Mouse (Mus musculus) kidney, postnatal 36 days (tissue): Measurements from ENCODE around the gene Gprc5d.

Source experiments
- DNase-seq, 2 experiments: peaks; one replicate each; pipeline ENCODE4 v3.0.0; 2021 to 2022; ENCODE audit warnings: mixed read lengths in 2 of 2

The Gprc5d gene

DNA sequence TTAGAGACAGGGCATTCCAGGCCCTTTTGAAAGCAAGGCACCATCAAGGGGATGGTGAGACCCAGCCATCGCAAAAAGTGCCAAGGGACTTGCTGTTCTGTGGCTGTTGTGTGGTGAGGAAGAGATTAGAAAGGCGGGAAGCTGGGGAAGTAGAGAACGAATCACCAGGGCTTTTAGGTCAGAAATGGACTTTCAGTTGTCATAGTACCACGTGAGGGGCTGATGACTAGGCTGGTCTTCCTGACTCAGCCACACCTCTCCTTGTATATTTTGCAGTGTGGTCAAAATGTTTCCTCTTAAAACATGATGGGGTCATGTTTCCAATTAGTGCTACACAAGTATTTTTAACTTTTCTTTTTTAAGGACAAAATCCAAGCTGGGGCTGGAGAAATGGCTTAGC lies 17.7 kb upstream of the Gprc5d start:
- DNase-seq = no peak

DNA sequence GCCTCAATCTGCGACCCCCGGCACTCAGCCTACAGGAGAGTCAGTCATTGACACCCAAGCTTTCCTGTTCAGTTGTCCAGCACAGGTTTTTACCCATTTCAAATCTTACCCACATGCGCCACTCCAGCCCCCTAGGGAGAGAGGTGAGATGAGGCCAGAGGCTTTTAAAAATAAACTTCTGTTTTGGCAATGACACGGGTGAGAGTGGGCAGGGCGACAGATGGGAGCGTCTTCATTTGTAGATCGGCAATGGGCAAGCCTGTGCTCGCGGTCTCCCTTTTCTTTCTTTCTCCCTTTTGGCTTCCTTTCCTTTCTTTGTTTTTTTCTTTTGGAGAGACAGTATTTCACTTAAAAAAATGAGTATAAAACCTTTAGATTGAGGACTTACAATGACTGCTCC lies 15.4 kb upstream of the Gprc5d start:
- no peak for DNase-seq

- no peak for DNase-seq
These were observed 15.0 kb upstream of the Gprc5d start for GRCm38 (mm10) chr6:135133086-135133485.

DNA sequence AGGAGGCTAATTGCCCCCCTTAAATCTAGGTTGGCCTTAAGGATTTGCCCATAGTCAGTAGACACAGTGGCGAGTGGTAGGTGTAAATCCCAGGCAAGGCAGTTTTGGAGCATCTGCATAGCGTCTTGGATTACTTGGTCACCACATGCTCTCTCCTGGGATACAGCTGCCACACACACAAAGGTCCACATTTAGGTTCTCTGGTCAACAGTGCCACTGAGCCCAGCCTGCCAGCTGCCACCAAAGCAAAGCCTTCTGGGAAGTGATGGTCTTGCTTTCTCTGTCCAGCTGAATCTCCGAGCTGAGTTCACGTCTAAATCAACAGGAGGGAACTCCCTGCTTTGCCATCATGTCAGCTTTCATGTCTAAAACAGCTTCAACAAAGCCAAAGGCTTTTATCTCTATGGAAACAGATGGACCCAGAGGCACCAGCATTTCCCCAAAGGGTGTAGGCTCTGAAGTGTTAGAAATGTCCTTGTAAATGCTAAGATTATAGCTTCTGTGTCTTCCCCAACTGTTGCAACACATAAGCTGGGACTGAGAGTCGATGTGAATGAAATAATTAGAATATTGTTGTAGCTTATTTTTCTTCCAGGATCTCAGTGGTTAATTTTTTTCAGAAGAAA lies 6.8 kb upstream of the Gprc5d start:
- no peak for DNase-seq

- no peak for DNase-seq
These were observed 1.6 kb downstream of the Gprc5d start for GRCm38 (mm10) chr6:135116479-135116878.

DNA sequence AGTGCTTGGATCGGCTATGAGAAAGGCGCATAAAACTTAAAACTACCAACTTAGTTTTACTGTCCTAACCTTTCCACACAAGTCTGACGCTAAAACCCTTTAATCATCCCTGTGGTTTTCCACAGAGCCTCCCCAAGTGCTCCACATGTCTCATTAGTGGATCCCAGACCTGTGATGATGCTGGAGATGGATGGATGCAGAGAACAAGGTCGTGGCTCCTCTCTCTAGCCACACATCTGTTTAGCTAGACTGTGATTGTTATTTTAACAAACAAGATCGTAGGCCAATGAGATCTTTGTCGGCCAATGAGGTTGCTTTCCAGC lies 5.0 kb downstream of the Gprc5d start:
- DNase-seq = no peak

DNA sequence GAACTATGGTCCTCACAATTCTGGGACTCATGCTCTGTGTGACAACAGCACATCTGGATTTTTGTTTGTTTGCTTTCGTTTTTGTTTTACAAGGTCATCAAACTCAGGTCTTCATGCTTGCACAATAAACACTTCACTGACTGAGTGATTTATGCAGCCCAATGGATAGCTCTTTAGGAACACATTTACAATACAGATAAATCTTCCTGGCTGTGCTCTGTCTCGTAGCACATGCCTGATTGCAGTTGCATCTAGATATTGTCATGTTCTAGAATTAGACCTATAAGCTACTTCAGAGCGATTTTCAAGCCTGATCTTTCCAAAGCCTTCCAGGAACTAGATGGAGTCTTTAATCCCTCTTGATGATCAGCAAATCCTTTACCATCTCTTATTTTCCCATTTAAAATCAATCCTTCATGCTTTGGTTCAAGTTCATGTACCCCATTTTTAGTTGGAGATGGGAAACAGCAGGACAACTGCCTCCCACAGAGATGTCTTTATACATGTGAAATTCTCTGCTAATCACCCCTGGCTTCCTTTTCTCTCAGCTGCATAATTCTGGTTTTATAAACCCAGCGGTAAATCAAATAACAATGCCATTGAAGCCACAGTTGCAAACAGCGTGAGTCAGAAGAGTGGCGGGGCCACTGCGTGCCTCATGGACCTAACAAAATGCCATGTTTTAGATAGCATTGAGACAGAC lies 5.5 kb downstream of the Gprc5d start:
- no peak for DNase-seq

GRCm38 (mm10) chr6:135107014-135107413 lies 11.1 kb downstream of the Gprc5d start:
- DNase-seq = no peak

DNA sequence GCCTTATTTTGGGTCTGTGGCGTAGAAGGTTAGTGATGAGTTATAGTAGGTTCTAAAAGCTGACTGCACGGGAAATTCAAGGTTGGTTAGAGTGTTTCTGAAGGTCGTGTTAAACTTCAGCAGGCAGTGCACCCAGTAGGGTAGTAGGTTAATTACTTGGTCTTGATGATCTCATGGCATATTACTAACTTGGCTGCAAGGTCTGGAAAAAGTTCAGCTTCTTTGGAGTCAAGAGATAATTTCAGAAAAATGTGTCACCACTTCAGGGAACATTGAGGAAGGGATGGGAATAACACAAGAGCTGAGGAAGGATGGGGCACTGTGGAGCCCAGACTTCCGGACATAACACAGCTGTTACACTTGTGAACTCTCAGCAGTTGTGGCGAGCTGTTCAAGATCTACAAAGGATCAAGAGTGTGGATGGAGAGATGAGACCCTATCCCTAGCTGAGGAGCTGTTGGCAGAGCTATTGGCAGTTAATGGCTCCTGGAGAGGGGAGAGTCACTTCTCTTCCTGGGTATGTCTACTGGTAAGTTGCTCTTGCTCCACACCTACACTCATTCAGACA lies 15.3 kb downstream of the Gprc5d start:
- DNase-seq = no peak

GRCm38 (mm10) chr6:135100787-135101472 lies 17.2 kb downstream of the Gprc5d start:
- DNase-seq = no peak

- no peak for DNase-seq
These were observed 25.1 kb downstream of the Gprc5d start for GRCm38 (mm10) chr6:135092798-135093470.

DNA sequence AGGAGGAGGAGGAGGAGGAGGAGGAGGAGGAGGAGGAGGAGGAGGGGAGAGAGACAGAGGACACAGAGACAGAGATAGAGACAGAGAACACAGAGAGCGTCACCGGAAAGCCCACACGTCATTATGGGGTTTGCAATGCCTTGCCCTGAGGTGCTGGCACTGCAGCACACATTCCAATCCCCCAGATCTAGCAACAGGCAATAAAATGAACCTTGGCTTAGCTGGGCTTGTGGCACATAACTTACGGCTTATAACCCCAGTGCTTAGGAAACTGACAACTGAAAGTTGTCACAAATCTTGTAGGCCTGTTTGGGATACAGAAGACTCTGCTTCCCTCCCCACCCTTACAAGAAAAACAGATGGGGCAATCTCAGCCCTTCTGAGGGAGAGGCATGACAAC lies 27.4 kb downstream of the Gprc5d start:
- DNase-seq = no peak

DNA sequence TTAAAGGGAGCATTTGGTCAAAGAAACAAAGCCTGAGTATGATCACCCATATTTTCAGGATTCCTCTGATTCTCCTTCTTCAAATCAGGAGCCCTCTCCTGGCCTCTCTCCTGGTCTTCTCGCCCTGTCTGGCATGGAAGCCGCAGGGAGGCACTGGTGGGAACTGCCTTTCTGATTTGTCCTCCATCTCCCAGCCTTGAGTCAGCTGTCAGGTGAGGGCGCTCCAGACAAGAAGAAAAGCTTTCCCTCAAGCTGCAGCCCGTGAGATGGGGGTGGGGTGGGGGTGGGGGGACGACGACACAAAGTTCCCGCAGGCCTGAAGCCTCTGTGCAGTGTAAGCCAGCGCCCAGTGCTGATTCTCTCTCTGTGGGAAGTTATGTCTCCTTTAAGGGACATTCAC lies 28.3 kb downstream of the Gprc5d start:
- peak in 1 of 2 experiments; percentile 40 for DNase-seq

- peak; percentile 60 to 86 for DNase-seq
These were observed 30.2 kb downstream of the Gprc5d start for GRCm38 (mm10) chr6:135087721-135088451.

GRCm38 (mm10) chr6:135085703-135086102 lies 32.4 kb downstream of the Gprc5d start:
- DNase-seq = no peak

- no peak for DNase-seq
These were observed 34.0 kb downstream of the Gprc5d start for GRCm38 (mm10) chr6:135083991-135084502.

- peak in 1 of 2 experiments; percentile 23 for DNase-seq
These were observed 39.7 kb downstream of the Gprc5d start for GRCm38 (mm10) chr6:135078420-135078819.

GRCm38 (mm10) chr6:135076202-135076601 lies 41.9 kb downstream of the Gprc5d start:
- DNase-seq = no peak

DNA sequence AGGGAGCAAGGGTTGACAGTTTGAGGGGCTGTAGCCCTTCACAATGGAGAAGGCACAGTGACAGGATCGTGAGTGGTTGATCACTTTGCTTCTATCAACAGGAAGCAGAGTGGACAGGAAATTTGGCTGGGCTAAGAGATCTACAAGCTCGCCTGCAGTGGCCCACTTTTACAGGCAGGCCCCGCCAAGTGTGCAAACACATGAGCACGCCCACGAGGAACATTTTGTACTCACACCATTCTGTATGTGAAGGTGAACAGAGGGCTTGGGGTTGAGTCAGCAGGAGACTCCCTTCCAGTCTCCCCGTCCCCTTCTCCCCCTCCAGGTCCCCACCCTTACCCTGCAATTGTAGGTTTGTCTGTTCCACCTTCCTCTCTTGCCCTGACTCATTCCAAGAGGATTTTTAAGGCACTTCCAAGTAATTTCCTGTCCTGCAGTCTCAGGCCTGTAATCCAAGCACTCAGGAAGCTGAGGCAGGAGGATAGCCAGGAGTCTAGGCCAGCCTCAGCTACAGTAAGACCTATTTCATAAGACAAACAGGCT lies 43.6 kb downstream of the Gprc5d start:
- DNase-seq = no peak

GRCm38 (mm10) chr6:135070347-135070746 lies 47.7 kb downstream of the Gprc5d start:
- DNase-seq = no peak

- DNase-seq = no peak
These were observed 48.2 kb downstream of the Gprc5d start for GRCm38 (mm10) chr6:135069856-135070255.

DNA sequence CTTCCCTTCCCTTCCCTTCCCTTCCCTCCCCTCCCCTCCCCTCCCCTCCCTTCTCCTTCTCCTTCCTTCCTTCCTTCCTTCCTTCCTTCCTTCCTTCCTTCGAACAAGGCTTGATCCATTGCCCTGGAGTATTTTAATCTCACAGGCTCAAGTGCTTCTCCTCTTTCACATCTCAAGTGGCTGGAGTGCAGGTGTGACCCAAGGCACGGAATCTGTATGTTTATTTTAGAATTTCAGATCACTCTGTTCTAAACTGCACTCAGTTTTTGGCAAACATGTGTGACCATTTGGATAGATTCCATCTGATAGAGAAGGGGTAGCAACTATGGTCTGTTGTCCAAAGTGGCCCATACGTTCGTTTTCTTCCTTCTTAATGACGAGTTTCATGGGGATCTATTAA lies 49.9 kb downstream of the Gprc5d start:
- no peak for DNase-seq
